Mouse (Mus musculus) WW6 (cell line): ENCODE measurements around the gene Fut8.

Experiments
- DNase-seq: peaks from one replicate; pipeline ENCODE4 v3.0.0-alpha.2; 2013; ENCODE audit warnings: low read depth, low spot score

The Fut8 gene

GRCm38 (mm10) chr12:77237950-77238530 lies at the start of gene Fut8:
Gene Fut8 (plus strand): TSS chr12:77238125.
- peak; percentile 73 for DNase-seq

DNA sequence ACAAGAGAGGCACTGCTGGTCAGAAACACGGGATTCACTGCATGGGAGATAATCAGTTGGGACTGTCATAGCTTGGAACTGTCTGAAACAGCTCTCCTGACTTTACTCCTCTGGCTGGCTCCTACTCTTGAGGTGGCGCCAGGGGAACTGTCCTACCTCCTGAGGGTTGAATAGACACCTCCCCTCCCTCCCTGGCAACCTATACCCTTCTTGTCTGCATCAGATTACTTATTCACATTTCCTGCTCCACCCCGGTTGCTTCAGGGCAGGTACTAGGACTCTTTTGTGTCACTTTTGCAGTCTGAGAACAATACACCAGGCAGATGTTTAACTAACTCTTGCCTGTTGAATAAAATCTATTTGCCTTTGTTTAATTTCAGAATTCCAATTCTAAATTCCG lies 48.8 kb upstream of the Fut8 start:
- DNase-seq: peak; percentile 24

DNA sequence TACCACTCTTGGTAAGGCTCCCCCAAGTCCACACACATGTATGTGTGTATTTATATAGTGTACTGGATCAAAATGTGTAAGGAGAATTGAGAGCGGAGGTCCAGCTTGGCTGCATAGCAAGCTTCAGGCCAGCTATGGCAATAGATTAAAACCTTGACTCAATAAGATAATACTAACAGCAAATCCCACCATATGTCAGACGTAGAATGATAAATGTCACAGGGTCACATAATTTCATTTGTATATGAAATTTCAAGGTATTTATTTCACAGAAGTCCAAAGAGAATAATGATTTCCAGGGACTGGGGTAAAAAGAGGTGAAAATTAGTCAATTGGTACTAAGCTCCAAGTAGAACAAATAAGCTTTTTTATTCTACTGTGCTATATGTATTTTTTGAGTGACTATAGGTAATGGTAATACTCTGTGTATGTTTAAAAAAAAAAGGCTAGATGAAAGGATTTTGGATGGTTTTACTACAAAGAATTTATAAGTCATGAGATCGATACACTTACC lies 47.9 kb upstream of the Fut8 start:
- no peak for DNase-seq

GRCm38 (mm10) chr12:77191478-77192271 lies 46.2 kb upstream of the Fut8 start:
- no peak for DNase-seq

- no peak for DNase-seq
Measured at GRCm38 (mm10) chr12:77192714-77193113, 45.2 kb upstream of the Fut8 start.

DNA sequence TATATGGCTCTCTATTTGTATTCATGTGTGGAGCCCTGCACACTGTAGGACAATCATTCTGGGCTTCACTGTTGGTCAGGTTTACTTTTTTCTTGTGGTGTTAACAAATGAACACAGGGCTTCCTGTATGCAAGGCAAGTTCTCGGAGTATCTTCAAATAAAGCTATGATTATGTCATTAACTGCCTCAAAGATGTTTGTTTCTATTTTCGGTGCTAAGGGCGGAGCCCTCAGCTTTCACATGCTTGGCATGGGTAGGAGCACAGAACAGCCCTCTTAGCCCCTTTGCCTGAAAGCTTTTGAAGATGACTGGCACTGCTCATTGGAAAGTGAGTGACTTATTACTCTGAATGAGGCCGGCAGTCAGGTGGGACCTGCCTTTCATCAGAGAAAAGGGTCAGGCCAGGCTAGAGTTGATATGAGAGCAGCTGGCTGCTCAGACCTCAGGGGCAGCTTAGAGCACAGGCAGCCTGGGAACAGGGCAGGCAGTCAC lies 44.7 kb upstream of the Fut8 start:
- no peak for DNase-seq

DNA sequence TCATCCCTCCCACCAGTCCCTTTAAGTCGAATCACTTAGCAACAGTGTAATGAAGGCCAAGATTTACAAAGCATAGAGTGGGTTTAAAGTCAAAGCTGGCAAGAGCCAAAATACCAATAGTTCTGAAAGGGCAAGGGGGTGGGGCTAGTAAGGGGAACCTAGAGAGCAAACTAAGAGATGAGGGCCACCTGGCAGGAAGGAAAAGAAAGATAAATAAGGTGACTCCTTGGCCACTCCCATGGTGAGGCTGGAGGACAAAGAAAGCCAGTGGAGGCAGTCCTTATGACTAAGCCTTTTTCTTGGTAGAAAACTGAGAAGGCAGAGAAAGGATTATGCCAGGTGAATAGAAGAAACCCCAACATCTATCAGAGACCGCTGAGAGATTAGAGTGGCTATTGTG lies 42.9 kb upstream of the Fut8 start:
- DNase-seq: no peak

DNA sequence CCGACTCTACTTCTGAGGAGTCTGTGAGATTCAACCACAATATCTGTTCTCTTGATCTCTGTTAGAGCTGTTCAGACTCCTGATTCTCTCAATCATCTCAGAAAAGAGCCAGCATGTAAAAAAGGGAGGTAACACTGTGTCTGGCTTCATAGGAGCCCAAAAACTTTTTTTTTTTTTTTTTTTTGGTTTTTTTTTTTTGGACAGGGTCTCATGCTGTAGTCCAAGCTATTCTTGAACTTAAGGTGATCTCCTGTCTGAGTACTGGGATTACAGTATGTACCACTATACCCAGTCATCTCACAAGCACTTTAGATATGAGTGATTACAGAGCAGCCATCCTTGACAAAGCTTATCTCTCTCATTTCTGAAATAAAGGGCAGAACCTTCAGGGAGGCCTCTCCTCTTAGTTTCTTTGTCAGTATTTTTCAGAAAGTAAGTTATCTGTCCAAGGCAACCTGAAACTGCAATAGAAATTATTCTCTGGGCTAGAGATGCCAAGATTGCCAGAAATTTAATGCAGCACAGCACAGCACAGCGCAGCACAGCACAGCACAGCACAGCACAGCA lies 41.3 kb upstream of the Fut8 start:
- no peak for DNase-seq

DNA sequence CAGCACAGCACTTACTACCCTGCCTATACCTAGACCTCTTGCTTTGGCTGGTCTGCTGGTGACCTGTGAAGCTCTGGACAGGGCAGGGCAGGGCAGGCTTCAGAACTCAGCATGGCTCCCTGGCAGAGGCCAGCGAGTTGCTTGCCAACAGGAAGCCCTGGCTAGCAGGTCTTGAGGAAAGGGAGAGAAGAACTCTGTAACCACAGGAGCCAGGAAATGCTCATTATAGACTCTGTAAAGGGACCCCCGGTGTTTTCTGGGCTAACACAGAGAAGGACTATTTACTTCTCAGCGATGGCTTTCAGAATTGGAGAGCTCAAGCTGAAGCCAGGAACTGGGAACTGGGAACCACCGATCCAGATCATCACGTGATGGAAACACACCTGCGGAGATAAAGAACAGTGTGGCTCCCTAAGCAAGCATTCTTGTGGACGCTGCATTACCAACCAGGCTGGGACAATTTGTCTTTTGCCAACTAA lies 40.8 kb upstream of the Fut8 start:
- DNase-seq: no peak

GRCm38 (mm10) chr12:77198253-77198652 lies 39.7 kb upstream of the Fut8 start:
- no peak for DNase-seq

- DNase-seq: no peak
Measured at GRCm38 (mm10) chr12:77201461-77202143, 36.3 kb upstream of the Fut8 start.

DNA sequence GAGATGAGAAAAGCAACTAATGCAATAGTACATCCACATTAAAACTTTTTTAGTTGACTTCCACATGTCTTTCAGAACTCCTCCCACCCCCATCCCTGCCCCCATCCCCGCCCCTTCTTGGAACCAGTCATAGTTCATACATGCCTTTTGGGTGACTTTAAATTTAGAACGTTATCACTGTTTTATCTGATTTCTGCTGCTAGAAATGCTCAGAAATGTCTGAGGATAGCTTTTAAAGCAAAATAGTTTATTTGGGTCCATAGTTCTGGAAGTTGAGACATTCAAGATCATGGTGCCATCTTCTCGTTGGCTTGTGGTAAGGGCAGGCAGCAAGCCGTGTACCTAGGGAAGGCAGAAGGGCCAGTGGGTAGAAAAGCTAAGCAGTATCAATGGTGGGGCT lies 34.8 kb upstream of the Fut8 start:
- DNase-seq: no peak

DNA sequence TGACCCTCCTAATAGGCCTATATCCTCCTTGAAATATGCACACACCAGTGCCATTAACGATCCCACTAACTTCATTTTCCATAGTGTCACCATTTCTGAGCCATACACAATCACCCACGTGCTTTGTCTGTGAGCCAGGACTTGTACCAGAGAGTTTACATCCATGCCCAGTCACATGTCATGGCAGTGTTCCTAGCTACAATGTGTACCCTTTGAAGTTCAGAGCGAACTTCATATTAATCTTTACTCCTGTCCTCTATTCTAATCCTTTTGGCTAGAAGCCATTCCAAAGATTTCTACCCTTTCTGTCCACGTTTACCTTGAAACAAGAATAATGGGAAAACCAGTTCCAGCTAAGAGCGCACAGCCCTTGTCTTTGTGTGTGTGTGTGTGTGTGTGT lies 31.1 kb upstream of the Fut8 start:
- no peak for DNase-seq

DNA sequence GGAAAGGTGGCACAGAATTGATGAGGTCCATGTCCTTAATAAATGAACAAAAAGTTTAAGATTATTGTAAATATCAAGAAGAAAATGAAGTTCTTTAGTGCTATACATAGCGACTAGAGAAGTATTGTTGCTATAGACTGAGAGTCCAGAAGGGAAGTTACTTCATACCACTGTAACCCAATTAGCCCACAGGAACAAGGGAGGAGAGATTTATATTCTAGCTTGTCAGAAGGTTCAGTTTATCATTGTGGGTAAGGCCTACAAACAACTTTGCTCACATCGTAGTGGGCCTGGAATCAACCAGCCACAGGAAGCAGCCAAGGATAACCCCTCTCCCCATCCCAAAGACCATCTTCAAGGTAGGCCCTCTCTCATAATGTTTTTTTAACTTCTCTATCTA lies 29.9 kb upstream of the Fut8 start:
- no peak for DNase-seq

DNA sequence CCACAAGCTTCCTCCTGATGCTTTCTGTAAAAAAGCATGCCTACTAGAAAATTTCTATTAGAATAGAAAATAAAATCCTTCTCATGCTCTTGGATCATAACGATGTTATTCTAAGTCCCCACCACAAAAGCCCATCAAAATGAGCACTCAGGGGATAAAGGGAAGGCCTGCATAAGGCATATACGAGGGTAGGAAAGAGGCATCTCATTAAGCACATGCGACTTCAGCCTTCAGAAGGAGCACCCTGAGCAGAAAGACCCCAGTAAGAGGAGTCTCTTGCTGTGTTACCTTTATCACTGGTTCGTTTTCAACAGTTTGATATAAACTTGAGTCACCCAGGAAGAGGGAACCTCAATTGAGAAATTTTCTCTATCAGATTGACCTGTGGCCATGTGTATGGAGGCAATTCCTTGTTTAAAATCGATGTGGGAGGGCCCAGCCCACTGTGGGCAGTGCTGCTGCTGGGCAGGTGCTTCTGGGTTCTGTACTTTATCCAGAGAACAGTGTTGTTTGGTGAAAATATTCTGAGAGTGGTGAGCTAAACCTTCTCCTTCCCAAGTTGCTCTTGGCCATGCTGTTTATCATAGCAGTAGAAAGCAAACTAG lies 29.2 kb upstream of the Fut8 start:
- DNase-seq: no peak

DNA sequence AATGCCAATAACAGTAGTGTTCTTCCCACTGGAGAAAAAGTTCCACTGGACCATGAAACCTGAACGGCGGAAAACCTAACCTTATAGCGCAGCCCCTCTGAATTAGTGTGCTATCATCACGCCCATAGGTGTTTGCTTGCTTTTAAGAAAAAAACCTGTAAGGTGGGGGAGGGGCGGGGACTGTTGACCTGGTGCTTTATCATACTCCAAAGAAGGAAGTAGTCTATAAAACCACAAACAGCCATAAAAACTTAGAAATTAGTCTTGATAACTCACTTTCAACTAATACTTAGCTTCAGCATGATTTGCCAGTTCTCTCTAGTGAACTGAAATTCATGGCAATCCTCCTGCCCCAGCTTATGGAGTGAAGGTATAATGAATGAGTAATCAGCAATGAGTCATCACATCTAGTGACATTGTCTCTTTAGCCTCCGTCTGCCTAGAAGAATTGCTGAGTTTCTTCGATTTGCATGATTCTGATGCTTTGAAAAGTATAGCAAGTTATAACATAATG lies 26.2 kb upstream of the Fut8 start:
- no peak for DNase-seq

- no peak for DNase-seq
Measured at GRCm38 (mm10) chr12:77213896-77214564, 23.9 kb upstream of the Fut8 start.

DNA sequence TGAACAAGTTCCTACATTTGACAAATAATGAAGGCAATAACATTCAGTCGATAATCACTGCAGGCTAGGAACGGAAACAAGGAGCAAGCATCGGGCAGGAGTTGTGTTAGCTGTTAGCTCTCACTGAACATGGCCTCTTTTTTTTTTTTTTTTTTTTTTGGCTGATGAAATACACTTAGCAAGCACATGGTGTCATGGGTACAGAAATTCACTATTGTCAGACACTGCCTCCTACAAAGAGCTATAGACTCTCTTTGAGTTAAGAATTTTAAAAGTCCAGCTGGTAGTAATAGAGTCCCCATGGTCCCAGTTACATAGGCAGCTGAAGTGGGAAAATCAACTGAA lies 23.4 kb upstream of the Fut8 start:
- DNase-seq: no peak

GRCm38 (mm10) chr12:77216511-77217192 lies 21.3 kb upstream of the Fut8 start:
- DNase-seq: no peak

DNA sequence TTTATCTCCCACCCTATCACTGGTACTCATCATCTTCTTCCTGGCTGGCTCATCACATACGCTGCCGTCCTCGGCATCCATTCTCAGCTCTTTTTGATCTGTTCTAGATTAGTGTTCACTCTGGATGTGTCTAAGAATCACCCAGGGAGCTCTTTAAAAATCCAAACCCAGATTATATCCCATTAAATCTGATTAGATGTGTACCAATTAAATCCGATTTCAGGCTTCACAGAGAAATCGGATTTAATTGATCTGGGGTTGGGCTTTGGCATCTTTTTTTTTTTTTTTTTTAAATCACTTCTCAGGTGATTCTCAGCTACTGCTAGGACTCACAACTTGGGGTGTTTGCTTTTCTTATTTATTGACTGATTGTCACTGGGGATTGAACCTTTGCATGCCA lies 17.3 kb upstream of the Fut8 start:
- no peak for DNase-seq
